Mouse (Mus musculus) adrenal gland, postnatal 10 days (tissue): Measurements from ENCODE around the gene Armh1. TPM values are rescaled to one million over a fixed set of nuclear protein-coding genes. Genes with fewer than 3 reads are reported as not detected.
A peak's percentile ranks its signal among the peaks of the same experiment; 100 is the strongest.
"Not testable (repeated sequence)": the region's sequence is repeated elsewhere in the genome, so short reads cannot be mapped to it uniquely, and the experiment has no call there.

Experiments used
- DNase-seq: peaks from one replicate; pipeline ENCODE4 v3.0.0; 2021; ENCODE audit warnings: mixed read lengths
- total RNA-seq, 2 experiments: library from RNA; stranded (reverse); gene quantifications; 2 replicates each; pipeline ENCODE4 v1.2.3; 2021

The Armh1 gene
- total RNA-seq, 2 experiments from 2014 or later: 1.5 to 1.8 TPM

GRCm38 (mm10) chr4:117221836-117222235 is 30.1 kb downstream of the Armh1 start:
- peak; percentile 45 for DNase-seq

DNA sequence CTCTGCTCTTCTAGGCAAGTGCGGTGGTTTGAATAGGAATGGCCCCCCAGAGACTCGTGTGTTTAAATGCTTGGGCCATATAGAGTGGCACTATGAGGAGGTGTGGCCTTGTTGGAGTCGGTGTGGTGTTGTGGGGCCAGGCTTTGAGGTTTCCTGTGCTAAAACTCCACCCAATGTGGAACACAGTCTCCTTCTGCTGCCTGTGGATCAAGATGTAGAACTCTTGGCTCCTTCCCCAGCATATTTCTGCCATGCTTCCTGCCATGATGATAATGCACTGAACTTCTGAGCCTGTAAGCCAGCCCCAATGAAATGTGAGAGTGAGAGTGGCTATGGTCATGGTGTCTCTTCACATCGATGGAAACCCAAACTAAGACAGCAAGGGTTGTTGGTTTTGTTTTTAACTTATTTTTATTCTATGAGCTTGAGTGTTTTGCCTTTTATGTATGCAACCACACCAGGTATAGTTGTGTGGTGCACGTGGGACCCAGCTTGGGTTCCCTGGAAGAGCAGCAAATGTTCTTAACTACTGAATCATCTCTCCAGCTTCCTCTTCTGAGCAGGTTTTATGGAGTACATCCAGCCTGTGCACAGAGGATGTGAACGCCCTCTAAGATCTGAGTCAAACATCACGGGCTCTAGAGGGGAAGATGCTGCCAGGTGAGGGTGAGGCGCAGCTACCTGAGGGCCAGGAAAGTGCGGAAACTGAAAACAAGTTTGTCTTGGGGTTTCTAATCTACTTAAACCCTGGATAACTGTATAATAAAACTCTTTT is 31.0 kb downstream of the Armh1 start:
- no peak for DNase-seq

DNA sequence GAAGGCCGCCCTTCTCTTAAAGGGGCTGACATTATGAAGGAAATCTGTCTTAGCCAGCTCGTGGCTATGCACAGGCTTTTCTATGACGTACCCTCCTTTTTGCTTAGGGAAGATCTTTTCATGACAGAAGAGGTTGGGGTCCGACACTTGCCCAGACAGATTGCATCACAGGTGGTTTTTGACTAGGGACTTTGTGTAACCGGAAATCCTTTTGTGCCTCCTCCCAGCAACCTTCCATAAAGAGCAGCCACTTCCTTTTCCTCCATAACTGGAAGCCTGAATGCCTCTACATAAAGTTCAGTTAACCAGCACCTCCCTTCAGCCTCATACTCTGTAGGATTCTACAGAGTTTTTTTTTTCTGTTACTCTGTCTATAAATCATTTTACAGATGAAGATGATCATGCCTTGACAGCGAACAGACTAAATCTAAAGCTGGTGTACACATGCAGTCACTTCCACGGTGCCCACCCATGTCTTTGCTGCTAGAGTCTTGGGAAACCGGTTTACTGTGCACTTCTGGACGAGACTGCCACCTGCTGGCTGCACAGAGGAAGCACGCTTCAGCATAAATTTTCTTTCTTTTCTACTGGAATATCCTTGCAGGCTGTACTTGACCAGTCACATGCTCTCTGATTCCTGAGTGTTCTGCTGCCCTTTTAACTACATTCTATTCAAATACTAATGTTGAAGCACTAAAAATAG is 33.3 kb downstream of the Armh1 start:
- peak; percentile 70 for DNase-seq

GRCm38 (mm10) chr4:117217029-117217428 is 34.9 kb downstream of the Armh1 start:
- no peak for DNase-seq

- DNase-seq: no peak
These were observed 37.7 kb downstream of the Armh1 start for GRCm38 (mm10) chr4:117214250-117214649.

DNA sequence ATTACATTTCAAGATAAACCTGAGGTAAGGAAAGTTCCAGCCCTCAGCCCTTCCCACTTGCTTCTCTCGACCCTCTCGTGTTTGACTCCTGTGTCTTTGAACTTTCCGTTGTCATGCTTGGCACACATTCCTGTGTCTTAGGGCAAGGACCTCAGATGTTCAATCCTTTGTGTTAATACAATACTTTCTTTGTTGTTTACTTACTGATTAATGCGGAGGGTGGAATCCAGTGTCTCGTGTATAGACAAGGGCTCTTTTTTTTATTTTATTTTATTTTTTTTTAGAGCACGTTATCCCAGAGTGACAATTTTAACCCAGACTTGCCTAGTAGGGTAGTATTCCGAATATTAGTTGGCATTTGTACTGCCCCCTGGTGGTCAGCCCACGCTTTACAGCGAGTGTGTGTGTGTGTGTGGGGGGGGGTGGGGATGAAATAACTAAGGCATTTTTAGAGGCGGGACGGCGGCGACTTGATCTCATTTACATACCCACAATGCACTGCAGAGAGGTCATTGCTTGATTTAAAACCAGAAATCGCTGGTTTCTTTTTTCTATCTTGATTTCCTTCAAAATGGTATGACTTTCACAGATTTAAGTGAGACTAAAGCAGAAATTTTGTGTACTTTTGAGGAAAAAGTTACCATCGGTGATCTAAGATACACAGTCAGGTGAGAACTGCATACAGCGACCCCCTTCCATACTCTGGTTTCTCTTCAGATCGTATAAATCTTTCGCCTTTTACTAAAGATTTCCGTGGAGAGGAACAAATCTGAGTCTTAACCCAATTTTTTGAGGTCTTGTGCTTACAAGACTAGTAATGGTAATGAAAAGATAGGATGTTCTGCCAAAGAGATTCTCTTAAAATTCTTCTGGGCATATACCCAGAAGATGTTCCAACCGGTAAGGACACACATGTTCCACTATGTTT is 41.5 kb downstream of the Armh1 start:
- peak; percentile 91 for DNase-seq

GRCm38 (mm10) chr4:117209592-117209991 is 42.3 kb downstream of the Armh1 start:
- no peak for DNase-seq

GRCm38 (mm10) chr4:117202992-117203354 is 49.0 kb downstream of the Armh1 start:
- no peak for DNase-seq

GRCm38 (mm10) chr4:117202046-117202991 is 49.6 kb downstream of the Armh1 start:
- DNase-seq: peak; percentile 65

DNA sequence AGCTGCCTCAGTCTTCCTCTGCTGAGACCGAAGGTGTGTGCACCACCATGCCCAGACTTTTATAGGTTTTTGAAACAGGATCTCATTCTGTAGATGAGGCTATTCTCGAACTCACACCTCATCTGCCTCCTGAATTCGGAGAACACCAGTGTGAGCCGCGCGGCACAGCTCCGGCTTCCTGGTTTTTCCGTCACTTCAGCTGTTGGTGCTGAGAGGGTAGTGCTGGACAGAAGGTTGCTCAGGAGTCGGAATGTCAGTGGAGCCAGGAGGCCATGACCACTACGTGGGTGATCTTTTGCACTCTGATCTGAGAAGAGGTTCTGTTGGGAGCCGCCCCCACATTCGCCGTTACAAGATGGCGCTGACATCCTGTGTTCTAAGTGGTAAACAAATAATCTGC is 60.1 kb downstream of the Armh1 start:
- no peak for DNase-seq

- no peak for DNase-seq
These were observed 61.3 kb downstream of the Armh1 start for GRCm38 (mm10) chr4:117190660-117191059.

GRCm38 (mm10) chr4:117189856-117190543 is 61.9 kb downstream of the Armh1 start:
- DNase-seq: peak; percentile 38

- DNase-seq: peak; percentile 87
These were observed 62.5 kb downstream of the Armh1 start for GRCm38 (mm10) chr4:117189382-117189855.

DNA sequence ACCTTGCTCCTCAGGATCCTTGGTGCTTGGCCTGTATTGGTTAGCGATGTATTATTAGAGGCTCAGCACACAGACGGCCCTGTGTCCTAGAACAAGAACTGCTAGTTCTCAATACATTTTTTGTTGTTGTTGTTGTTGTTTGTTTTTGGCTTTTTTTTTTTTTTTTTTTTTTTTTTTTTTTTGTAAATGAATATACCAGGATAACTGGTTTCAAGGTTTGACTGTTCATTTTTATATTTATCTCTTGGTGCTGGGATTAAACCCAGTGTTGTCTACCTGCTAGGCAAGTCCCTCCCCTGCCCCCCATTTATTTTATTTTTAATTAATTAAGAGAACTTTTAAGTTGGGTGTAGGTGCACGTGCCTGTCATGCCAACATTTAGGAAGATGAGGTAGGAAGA is 63.0 kb downstream of the Armh1 start:
- DNase-seq: no peak

DNA sequence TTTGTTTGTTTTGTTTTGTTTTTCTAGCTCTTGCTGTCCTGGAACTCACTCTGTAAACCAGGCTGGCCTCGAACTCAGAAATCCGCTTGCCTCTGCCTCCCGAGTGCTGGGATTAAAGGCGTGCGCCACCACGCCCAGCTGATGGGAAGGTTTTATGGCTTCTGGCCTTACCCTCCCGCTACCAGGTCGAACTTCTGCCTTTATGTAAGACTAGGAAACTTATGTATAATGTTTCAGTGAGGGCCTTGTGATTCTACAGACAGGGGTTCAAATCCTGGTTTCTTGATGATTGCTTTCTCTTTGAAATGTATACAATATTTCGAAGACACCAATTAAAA is 69.2 kb downstream of the Armh1 start:
- not testable (repeated sequence) for DNase-seq

GRCm38 (mm10) chr4:117181863-117182758 is 69.8 kb downstream of the Armh1 start, which contains the start of gene Kif2c:
Kif2c (minus strand) TSS chr4:117182639.
- DNase-seq: peak; percentile 95

DNA sequence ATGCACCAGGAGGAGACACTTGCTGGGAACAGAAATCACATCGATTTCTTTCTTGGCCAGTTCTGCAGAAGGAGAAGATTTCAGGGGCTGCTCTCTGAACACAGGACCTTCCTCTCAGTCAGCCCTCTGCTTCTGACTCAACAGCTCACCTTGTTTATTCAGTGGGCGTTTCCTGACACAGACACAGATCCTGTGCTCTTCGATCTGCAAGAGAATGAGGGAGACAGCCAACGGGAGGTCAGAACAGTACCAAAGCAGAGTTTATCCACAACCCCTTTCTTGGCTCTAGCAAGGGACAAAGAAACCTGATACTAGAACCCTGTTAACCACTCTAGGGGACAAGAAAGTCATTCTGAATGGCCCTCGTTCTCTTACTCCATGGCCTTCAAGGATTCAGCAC is 82.0 kb downstream of the Armh1 start:
- no peak for DNase-seq
